Mouse (Mus musculus) embryonic facial prominence, embryonic 14.5 days (tissue): ENCODE results near the gene Iqgap1. TPM values are rescaled to one million over a fixed set of nuclear protein-coding genes. Genes with fewer than 3 reads are reported as not detected.
"Not testable (repeated sequence)": the region's sequence is repeated elsewhere in the genome, so short reads cannot be mapped to it uniquely, and the experiment has no call there.

Experiments used
- ATAC-seq: fragments of 200-750 bp; cut with Nextera tagmentation; 2 replicates; pipeline ENCODE4 v1.8.0; 2017; ENCODE audit warnings: low read depth, moderate number of reproducible peaks, moderate TSS enrichment
- DNase-seq: peaks from one replicate; pipeline ENCODE4 v3.0.0-alpha.2; 2015; ENCODE audit warnings: low spot score
- H3K27ac ChIP-seq: fragments of 300-500 bp; sonication (generic); replicated peaks from 2 replicates; pipeline ENCODE4 v1.5.1; 2014; ENCODE audit warnings: low read depth, mild to moderate bottlenecking, low read length, moderate library complexity
- H3K27me3 ChIP-seq: fragments of 300-500 bp; sonication (generic); replicated peaks from 2 replicates; pipeline ENCODE4 v1.6.1; 2014; ENCODE audit warnings: low read length; ENCODE audit not compliant: control insufficient read depth, insufficient read depth
- H3K36me3 ChIP-seq: fragments of 300-500 bp; sonication (generic); 2 replicates; pipeline ENCODE4 v1.6.1; 2014; ENCODE audit warnings: low read length, mixed read lengths; ENCODE audit not compliant: control insufficient read depth, insufficient read depth
- H3K4me1 ChIP-seq: fragments of 300-500 bp; sonication (generic); 2 replicates; pipeline ENCODE4 v1.6.1; 2014; ENCODE audit warnings: antibody characterized with exemption, low read length; ENCODE audit not compliant: control insufficient read depth, insufficient read depth
- H3K4me2 ChIP-seq: fragments of 300-500 bp; sonication (generic); 2 replicates; pipeline ENCODE4 v1.6.1; 2014; ENCODE audit warnings: low read depth, mild to moderate bottlenecking, low read length, moderate library complexity, mixed read lengths
- H3K4me3 ChIP-seq: fragments of 300-500 bp; sonication (generic); 2 replicates; pipeline ENCODE4 v1.5.1; 2014; ENCODE audit warnings: low read depth, mild to moderate bottlenecking, low read length
- H3K9ac ChIP-seq: fragments of 300-500 bp; sonication (generic); 2 replicates; pipeline ENCODE4 v1.6.1; 2014; ENCODE audit warnings: low read depth, mild to moderate bottlenecking, low read length, moderate library complexity, mixed read lengths
- H3K9me3 ChIP-seq: fragments of 300-500 bp; sonication (generic); 2 replicates; pipeline ENCODE4 v1.6.1; 2016; ENCODE audit warnings: low read length; ENCODE audit not compliant: control insufficient read depth
- WGBS: fragments of 180-500 bp; shearing (Covaris S2); extraction: QIAGEN DNeasy Blood & Tissue Kit; methylation state at CpG from one replicate; pipeline ENCODE4 v1.1.7; 2014; 5-methylcytosine and 5-hydroxymethylcytosine counted together
- polyA plus RNA-seq: library from polyadenylated mRNA; unstranded; fragments of >200 nt; fragmentation: Nextera tagmentation; extraction: Ambion mirVana; gene quantifications from 2 replicates; pipeline ENCODE4 v1.2.1, GENCODE M21; 2014

Iqgap1 gene
- polyA plus RNA-seq, 1 experiment from 2014 or later = 68.6 TPM

DNA sequence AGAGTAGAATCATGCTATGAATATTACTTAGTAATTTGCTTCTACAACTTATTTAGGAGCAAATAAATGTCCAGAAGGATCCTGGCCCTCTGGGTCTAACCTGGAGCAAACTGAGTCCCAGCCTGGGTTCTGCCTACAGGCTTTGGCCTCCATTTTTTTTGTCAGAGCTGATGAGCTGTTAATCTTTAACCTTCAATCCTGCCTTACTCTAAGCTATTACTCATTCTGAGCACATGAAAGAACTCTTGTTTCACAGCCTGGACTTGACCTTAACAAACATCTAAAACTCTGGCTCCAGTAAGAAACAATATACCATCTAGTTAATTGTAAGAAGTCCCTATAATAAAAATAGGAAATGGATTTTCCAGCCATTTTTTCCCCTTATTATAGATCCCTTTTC, 14.0 kb upstream of the Iqgap1 start:
- H3K9ac ChIP-seq = no peak overlapping the region
- no peak overlapping the region for H3K4me2 ChIP-seq
- no peak overlapping the region for H3K27ac ChIP-seq
- H3K9me3 ChIP-seq = no peaks in the 10 kb centered on the region
- ATAC-seq = no peak
- no peak overlapping the region for H3K4me3 ChIP-seq
- peaks cover 8% of the 10 kb centered on the region; the same call in 1 of the 2 replicates for H3K4me1 ChIP-seq
- H3K27me3 ChIP-seq = no peaks in the 10 kb centered on the region
- no peaks in the 10 kb centered on the region for H3K36me3 ChIP-seq
- no peak for DNase-seq

DNA sequence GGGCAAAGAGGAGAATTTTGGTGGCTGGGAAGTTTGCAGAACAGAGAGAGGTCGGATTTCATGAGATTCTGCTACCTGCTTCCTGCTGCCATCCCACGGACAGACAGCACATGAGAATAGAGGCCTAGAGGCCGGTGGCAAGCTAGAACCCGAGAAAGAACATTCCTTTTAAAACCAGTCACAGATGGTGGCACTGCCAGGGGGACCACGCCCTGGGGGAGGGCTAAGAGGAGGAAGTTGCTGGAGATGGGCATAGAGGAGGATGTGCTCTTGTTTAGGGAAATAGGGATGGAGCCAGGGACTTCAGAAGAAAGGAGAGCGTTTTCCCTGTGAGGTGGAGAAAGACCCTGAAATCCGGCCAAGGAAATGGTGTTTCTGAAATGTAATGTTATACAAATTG, 12.5 kb upstream of the Iqgap1 start:
- no peak for ATAC-seq
- no peaks in the 10 kb centered on the region for H3K27me3 ChIP-seq
- H3K36me3 ChIP-seq = no peaks in the 10 kb centered on the region
- no peak overlapping the region for H3K4me2 ChIP-seq
- no peaks in the 10 kb centered on the region for H3K9me3 ChIP-seq
- no peak for DNase-seq
- H3K9ac ChIP-seq = no peak overlapping the region
- peaks cover 8% of the 10 kb centered on the region; the same call in 1 of the 2 replicates for H3K4me1 ChIP-seq
- no peak overlapping the region for H3K27ac ChIP-seq
- no peak overlapping the region for H3K4me3 ChIP-seq
- WGBS = 35% methylated on average over 7 of the region's 7 CpGs

- ATAC-seq = no peak
Measured at GRCm38 (mm10) chr7:80837736-80838135, 12.0 kb upstream of the Iqgap1 start.

GRCm38 (mm10) chr7:80835984-80836652, 10.3 kb upstream of the Iqgap1 start:
- H3K27me3 ChIP-seq = no peaks in the 10 kb centered on the region
- H3K9me3 ChIP-seq = no peaks in the 10 kb centered on the region
- no peak overlapping the region for H3K4me2 ChIP-seq
- H3K36me3 ChIP-seq = no peaks in the 10 kb centered on the region
- no peak overlapping the region for H3K27ac ChIP-seq
- H3K4me3 ChIP-seq = no peak overlapping the region
- peaks cover 8% of the 10 kb centered on the region; the same call in 1 of the 2 replicates for H3K4me1 ChIP-seq
- no peak overlapping the region for H3K9ac ChIP-seq
- WGBS = 43% methylated on average over 4 of the region's 4 CpGs
- DNase-seq = peak; percentile 71
- no peak for ATAC-seq

More at GRCm38 (mm10) chr7:80837736-80838135, 12.0 kb upstream of the Iqgap1 start:
- no peak overlapping the region for H3K9ac ChIP-seq
- WGBS = 48% methylated on average over 9 of the region's 9 CpGs
- H3K36me3 ChIP-seq = no peaks in the 10 kb centered on the region
- H3K4me2 ChIP-seq = no peak overlapping the region
- no peaks in the 10 kb centered on the region for H3K27me3 ChIP-seq
- H3K4me1 ChIP-seq = peaks cover 8% of the 10 kb centered on the region; the same call in 1 of the 2 replicates
- no peak overlapping the region for H3K27ac ChIP-seq
- H3K9me3 ChIP-seq = no peaks in the 10 kb centered on the region
- no peak for DNase-seq
- no peak overlapping the region for H3K4me3 ChIP-seq

DNA sequence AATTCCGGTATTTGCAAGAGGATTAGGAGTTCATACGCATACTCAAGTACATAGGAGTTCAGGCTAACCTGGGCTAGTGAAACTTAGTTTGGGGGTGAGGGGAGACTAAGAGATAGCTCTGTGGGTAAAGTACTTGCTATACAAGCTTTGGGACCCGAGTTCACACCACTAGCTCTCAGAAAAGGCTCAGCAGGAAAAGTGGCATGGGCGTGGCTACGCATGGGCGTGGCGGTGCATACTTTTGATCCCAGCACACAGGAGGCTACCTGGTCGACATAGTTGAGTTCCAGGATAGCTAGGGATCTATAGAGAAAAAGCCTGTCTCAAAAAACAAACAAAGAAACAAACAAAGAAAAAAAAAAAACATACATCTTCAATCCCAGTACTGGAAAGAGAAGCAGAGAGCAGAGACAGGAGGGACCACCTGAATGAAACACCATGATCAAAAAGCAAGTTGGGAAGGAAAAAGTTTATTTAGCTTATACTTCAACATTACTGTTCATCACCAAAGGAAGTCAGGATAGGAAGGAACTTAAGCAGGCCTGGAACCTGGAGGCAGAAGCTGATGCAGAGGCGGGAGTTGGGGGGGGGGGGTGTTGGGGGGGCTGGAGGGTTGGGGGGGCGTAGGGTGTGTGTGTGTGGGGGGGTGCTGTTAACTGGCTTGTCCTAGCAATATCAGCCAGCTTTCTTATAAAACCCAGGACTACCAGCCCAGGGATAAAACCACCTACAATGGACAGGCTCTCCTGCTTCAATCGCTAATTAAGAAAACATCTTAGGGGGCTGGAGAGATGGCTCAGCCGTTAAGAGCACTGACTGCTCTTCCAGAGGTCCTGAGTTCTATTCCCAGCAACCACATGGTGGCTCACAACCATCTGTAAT, 8.1 kb upstream of the Iqgap1 start:
- WGBS = 40% methylated on average over 12 of the region's 12 CpGs

DNA sequence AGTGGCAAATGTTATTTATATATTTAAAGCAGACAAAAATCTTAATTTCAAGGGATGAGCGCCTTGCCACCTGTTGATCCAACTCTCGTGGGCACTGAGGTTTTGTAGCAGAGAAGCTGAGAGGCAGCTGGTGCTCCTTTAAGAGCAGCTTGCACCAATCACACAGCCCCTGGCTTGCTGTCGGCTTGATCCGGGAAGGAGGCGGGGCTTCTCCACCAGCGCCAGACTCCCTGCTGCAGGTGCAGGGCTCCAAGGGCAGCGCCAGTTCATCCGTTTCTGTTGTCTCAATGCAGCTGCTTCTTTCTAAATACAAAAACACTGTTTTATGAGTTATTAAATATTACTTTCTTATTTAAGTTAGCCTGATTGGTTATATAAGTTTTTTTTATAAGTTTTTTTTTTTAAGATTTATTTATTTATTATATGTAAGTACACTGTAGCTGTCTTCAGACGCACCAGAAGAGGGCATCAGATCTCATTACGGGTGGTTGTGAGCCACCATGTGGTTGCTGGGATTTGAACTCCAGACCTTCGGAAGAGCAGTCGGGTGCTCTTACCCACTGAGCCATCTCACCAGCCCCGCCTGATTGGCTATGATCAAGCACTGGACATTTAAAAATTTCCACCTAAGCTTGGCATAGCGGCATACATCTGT, 7.3 kb upstream of the Iqgap1 start:
- Histone ChIP-seq H3K4me1 (peaks cover 10% of the 10 kb centered on the region; the same call in 1 of the 2 replicates), H3K4me2 (0 out of 2 replicates have a peak overlapping the region, but pooled peaks have one; percentile 13)
- not testable (repeated sequence) for H3K9me3 ChIP-seq, H3K9ac ChIP-seq, H3K27ac ChIP-seq, H3K27me3 ChIP-seq, H3K4me3 ChIP-seq, H3K36me3 ChIP-seq
- peak; percentile 93 for ATAC-seq
- peak; percentile 85 for DNase-seq
- WGBS = 10% methylated on average over 13 of the region's 14 CpGs

More for the DNA sequence above, 8.1 kb upstream of the Iqgap1 start:
- H3K4me1 ChIP-seq = peaks cover 8% of the 10 kb centered on the region; the same call in 1 of the 2 replicates
- H3K27ac ChIP-seq = no peak overlapping the region
- H3K4me3 ChIP-seq = no peak overlapping the region
- no peak overlapping the region for H3K9ac ChIP-seq
- no peaks in the 10 kb centered on the region for H3K27me3 ChIP-seq
- H3K36me3 ChIP-seq = no peaks in the 10 kb centered on the region
- H3K9me3 ChIP-seq = no peaks in the 10 kb centered on the region
- DNase-seq (no peak), ATAC-seq (no peak; the same call in 1 of the 2 replicates)
- no peak overlapping the region for H3K4me2 ChIP-seq

GRCm38 (mm10) chr7:80832191-80832590, 6.4 kb upstream of the Iqgap1 start:
- Histone ChIP-seq H3K4me3 (no peak overlapping the region), H3K36me3 (no peaks in the 10 kb centered on the region), H3K4me2 (no peak overlapping the region), H3K9me3 (no peaks in the 10 kb centered on the region), H3K27ac (no peak overlapping the region), H3K27me3 (no peaks in the 10 kb centered on the region), H3K9ac (no peak overlapping the region), H3K4me1 (peaks cover 8% of the 10 kb centered on the region; the same call in 1 of the 2 replicates)
- DNase-seq (peak; percentile 63), ATAC-seq (no peak)
- 31% methylated on average over 4 of the region's 4 CpGs for WGBS

- DNase-seq = no peak
- H3K4me3 ChIP-seq = no peak overlapping the region
- no peaks in the 10 kb centered on the region for H3K27me3 ChIP-seq
- peaks cover 15% of the 10 kb centered on the region; the same call in 1 of the 2 replicates for H3K4me1 ChIP-seq
- WGBS = 78% methylated on average over 15 of the region's 15 CpGs
- H3K27ac ChIP-seq = no peak overlapping the region
- no peak overlapping the region for H3K4me2 ChIP-seq
- H3K9me3 ChIP-seq = no peaks in the 10 kb centered on the region
- no peaks in the 10 kb centered on the region for H3K36me3 ChIP-seq
- no peak overlapping the region for H3K9ac ChIP-seq
- ATAC-seq = no peak
Measured at GRCm38 (mm10) chr7:80830193-80830803, 4.5 kb upstream of the Iqgap1 start.
